Mouse (Mus musculus) embryonic facial prominence, embryonic 12.5 days (tissue): Measurements from ENCODE around the gene Gsta2. TPM values are rescaled to one million over a fixed set of nuclear protein-coding genes. Genes with fewer than 3 reads are reported as not detected.
"Not testable (repeated sequence)": the region's sequence is repeated elsewhere in the genome, so short reads cannot be mapped to it uniquely, and the experiment has no call there.

Experiments used
- ATAC-seq: fragments of 200-750 bp; cut with Nextera tagmentation; 2 replicates; pipeline ENCODE4 v1.8.0; 2017; ENCODE audit not compliant: insufficient number of reproducible peaks, insufficient read depth, low FRiP score, low TSS enrichment
- H3K27ac ChIP-seq: fragments of 300-500 bp; sonication (generic); 2 replicates; pipeline ENCODE4 v1.5.1; 2016; ENCODE audit warnings: mild to moderate bottlenecking
- H3K27me3 ChIP-seq: fragments of 300-500 bp; sonication (generic); 2 replicates; pipeline ENCODE4 v1.6.1; 2016; ENCODE audit warnings: mild to moderate bottlenecking, moderate library complexity
- H3K36me3 ChIP-seq: fragments of 300-500 bp; sonication (generic); 2 replicates; pipeline ENCODE4 v1.6.1; 2016; ENCODE audit warnings: mild to moderate bottlenecking
- H3K4me1 ChIP-seq: fragments of 300-500 bp; sonication (generic); 2 replicates; pipeline ENCODE4 v1.6.1; 2016
- H3K4me2 ChIP-seq: fragments of 300-500 bp; sonication (generic); replicated peaks from 2 replicates; pipeline ENCODE4 v1.6.1; 2016; ENCODE audit warnings: mild to moderate bottlenecking, moderate library complexity
- H3K4me3 ChIP-seq: fragments of 300-500 bp; sonication (generic); 2 replicates; pipeline ENCODE4 v1.5.1; 2016; ENCODE audit warnings: mild to moderate bottlenecking
- H3K9ac ChIP-seq: fragments of 300-500 bp; sonication (generic); 2 replicates; pipeline ENCODE4 v1.6.1; 2016; ENCODE audit warnings: mild to moderate bottlenecking, moderate library complexity
- H3K9me3 ChIP-seq: fragments of 300-500 bp; sonication (generic); 2 replicates; pipeline ENCODE4 v1.6.1; 2016; ENCODE audit warnings: mild to moderate bottlenecking, moderate library complexity
- WGBS: fragments of 180-500 bp; shearing (Covaris S2); methylation state at CpG from one replicate; pipeline ENCODE4 v1.1.7; 2016; 5-methylcytosine and 5-hydroxymethylcytosine counted together
- polyA plus RNA-seq: library from polyadenylated mRNA; unstranded; fragments of >200 nt; fragmentation: Nextera tagmentation; extraction: Ambion mirVana; gene quantifications from 2 replicates; pipeline ENCODE4 v1.2.1, GENCODE M21; 2016

Gene Gsta2
- polyA plus RNA-seq, 1 experiment from 2014 or later: not detected

GRCm38 (mm10) chr9:78364701-78365100 lies 9.1 kb upstream of the Gsta2 start:
- no peaks in the 10 kb centered on the region for H3K27me3 ChIP-seq
- WGBS: 87% methylated on average over 6 of the region's 6 CpGs
- no peaks in the 10 kb centered on the region for H3K4me1 ChIP-seq
- H3K27ac ChIP-seq: no peak overlapping the region
- no peaks in the 10 kb centered on the region for H3K36me3 ChIP-seq
- H3K9ac ChIP-seq: no peak overlapping the region
- H3K4me3 ChIP-seq: no peak overlapping the region
- no peaks in the 10 kb centered on the region for H3K9me3 ChIP-seq
- no peak for ATAC-seq
- no peak overlapping the region for H3K4me2 ChIP-seq

DNA sequence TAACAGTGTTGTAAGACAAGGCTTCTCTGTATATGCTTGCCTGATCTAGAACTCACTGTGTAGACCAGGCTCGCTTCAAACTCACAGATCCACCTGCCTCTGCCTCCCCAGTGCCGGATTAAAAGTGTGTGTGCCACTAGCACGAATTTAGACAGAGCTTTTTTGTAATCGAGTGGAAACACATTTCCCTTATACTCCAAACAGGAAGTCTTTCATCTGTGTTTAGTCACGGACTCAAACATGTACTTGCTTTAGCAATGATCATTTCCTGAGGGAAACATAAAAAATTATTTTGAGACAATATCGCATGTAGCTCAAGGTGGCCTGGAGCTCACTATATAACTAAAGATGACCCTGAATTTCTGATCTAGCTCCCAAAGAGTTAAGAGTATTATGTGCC lies 7.8 kb upstream of the Gsta2 start:
- no peak overlapping the region for H3K27ac ChIP-seq
- no peaks in the 10 kb centered on the region for H3K9me3 ChIP-seq
- H3K4me1 ChIP-seq: no peaks in the 10 kb centered on the region
- H3K9ac ChIP-seq: no peak overlapping the region
- H3K4me2 ChIP-seq: no peak overlapping the region
- no peaks in the 10 kb centered on the region for H3K27me3 ChIP-seq
- H3K4me3 ChIP-seq: no peak overlapping the region
- ATAC-seq: no peak
- WGBS: 61% methylated on average over 6 of the region's 6 CpGs
- no peaks in the 10 kb centered on the region for H3K36me3 ChIP-seq

GRCm38 (mm10) chr9:78360484-78360872 lies 4.9 kb upstream of the Gsta2 start:
- no peak overlapping the region for H3K4me3 ChIP-seq
- no peaks in the 10 kb centered on the region for H3K27me3 ChIP-seq
- no peak overlapping the region for H3K4me2 ChIP-seq
- H3K9me3 ChIP-seq: no peaks in the 10 kb centered on the region
- WGBS: 42% methylated on average over 2 of the region's 2 CpGs
- no peaks in the 10 kb centered on the region for H3K36me3 ChIP-seq
- H3K4me1 ChIP-seq: no peaks in the 10 kb centered on the region
- H3K27ac ChIP-seq: no peak overlapping the region
- no peak for ATAC-seq
- H3K9ac ChIP-seq: no peak overlapping the region

DNA sequence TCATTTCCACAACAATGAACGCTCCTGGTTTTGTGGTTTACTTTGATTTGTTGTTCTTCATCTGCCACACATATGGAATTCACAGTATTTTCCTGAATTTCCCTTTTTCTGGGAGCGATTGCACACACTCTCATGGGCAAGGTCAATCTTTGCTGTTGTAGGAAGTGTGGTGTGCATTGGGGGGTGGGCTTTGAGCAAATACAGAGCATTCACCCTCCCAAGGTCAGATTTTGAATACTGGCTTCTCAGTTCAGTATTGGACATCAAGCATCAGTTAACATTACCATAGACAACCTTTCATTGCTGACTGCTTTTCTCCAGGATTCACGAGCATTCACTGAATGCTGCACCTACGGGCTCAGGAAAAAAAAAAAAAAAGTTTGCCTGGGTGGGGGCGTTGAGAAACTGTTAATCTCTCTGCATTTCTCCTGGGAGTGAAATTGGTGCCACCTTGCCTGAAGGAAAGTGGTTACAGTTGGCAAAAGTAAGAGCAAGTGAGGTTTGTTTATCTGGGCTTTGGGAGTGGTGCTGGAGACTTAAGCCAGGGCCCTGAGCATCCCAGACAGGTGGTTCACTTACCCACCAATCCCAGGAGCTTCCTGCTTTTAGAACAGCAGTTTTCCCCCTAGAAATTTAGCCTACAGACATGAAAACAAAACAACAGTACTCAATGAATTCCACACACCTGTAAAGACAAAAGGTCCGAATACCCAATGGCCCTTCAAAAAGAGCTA lies 4.3 kb upstream of the Gsta2 start:
- H3K9ac ChIP-seq: no peak overlapping the region
- no peak overlapping the region for H3K4me2 ChIP-seq
- WGBS: 78% methylated on average over 6 of the region's 6 CpGs
- no peak for ATAC-seq
- H3K27ac ChIP-seq: no peak overlapping the region
- no peak overlapping the region for H3K4me3 ChIP-seq
- no peaks in the 10 kb centered on the region for H3K4me1 ChIP-seq
- H3K27me3 ChIP-seq: no peaks in the 10 kb centered on the region
- H3K36me3 ChIP-seq: no peaks in the 10 kb centered on the region
- H3K9me3 ChIP-seq: no peaks in the 10 kb centered on the region

DNA sequence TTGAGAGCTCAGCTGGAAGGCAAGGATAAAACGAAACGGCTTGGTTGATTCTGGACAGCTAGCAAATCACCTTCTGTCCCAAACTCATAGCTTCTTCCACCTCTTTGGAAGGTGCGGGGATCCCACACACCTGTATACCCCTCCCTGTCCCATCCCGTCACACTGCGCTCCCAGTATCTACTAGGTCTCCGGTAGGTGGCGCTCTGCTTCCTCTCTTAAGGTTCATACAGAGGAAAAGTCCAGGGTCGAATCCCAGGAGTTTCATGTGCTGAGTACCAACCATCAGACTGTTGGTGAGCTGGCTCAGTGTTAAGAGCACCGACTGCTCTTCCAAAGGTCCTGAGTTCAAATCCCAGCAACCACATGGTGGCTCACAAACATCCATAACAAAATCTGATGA lies 2.5 kb upstream of the Gsta2 start:
- no peaks in the 10 kb centered on the region for H3K27me3 ChIP-seq
- H3K27ac ChIP-seq: no peak overlapping the region
- no peaks in the 10 kb centered on the region for H3K4me1 ChIP-seq
- H3K4me2 ChIP-seq: no peak overlapping the region
- H3K9ac ChIP-seq: no peak overlapping the region
- WGBS: 18% methylated on average over 9 of the region's 9 CpGs
- 0 out of 2 replicates have a peak, but pooled peaks have one; percentile 6 for ATAC-seq
- no peaks in the 10 kb centered on the region for H3K9me3 ChIP-seq
- H3K4me3 ChIP-seq: no peak overlapping the region
- H3K36me3 ChIP-seq: no peaks in the 10 kb centered on the region

- no peak for ATAC-seq
- no peak overlapping the region for H3K4me3 ChIP-seq
Observed at GRCm38 (mm10) chr9:78354665-78355578, 666 bp downstream of the Gsta2 start.

DNA sequence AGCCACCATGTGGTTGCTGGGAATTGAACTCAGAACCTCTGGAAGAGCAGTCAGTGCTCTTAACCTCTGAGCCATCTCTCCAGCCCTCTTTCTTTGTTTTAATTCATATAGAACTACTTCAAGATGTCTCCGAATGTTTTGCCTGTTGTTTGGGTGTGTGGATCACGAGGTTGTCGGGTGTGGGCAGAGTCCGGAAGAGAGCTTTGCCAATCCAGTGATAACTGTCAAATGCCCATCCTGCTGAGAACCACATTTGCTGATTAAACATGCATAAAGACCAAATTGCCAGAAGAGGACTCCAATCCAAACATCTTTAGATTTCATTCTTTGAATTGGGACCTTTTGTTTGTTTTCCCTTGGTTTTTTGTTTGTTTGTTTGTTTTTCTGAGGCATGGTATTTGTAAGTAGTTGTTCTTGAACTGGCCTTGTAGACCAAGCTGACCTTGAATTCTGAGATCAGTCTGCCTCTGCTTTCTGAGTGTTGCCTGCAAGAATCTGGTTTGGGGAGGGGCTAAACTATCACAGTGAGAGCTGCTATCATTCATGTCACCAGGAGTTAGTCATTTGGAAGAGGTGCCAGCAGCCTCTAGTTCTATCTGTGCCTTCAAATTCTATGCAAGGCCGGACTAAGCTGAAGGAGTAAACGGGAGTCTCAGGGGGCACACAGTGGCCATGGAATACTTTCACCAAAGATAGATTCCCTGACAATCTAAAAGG lies 3.9 kb downstream of the Gsta2 start:
- 87% methylated on average over 6 of the region's 6 CpGs for WGBS
- H3K4me3 ChIP-seq: no peak overlapping the region

More at GRCm38 (mm10) chr9:78354665-78355578, 666 bp downstream of the Gsta2 start:
- no peaks in the 10 kb centered on the region for H3K9me3 ChIP-seq
- H3K27ac ChIP-seq: no peak overlapping the region
- H3K27me3 ChIP-seq: no peaks in the 10 kb centered on the region
- H3K4me2 ChIP-seq: no peak overlapping the region
- H3K4me1 ChIP-seq: no peaks in the 10 kb centered on the region
- 81% methylated on average over 11 of the region's 11 CpGs for WGBS
- H3K36me3 ChIP-seq: no peaks in the 10 kb centered on the region
- no peak overlapping the region for H3K9ac ChIP-seq

GRCm38 (mm10) chr9:78350007-78350406 lies 5.6 kb downstream of the Gsta2 start:
- not testable (repeated sequence) for H3K4me2 ChIP-seq, H3K9me3 ChIP-seq, H3K27me3 ChIP-seq, H3K4me3 ChIP-seq, ATAC-seq, H3K9ac ChIP-seq, H3K36me3 ChIP-seq, H3K27ac ChIP-seq, H3K4me1 ChIP-seq

More for the DNA sequence above, 3.9 kb downstream of the Gsta2 start:
- Histone ChIP-seq H3K27ac (no peak overlapping the region), H3K9ac (no peak overlapping the region), H3K27me3 (no peaks in the 10 kb centered on the region), H3K4me2 (no peak overlapping the region), H3K9me3 (no peaks in the 10 kb centered on the region), H3K4me1 (no peaks in the 10 kb centered on the region), H3K36me3 (no peaks in the 10 kb centered on the region)
- no peak for ATAC-seq

DNA sequence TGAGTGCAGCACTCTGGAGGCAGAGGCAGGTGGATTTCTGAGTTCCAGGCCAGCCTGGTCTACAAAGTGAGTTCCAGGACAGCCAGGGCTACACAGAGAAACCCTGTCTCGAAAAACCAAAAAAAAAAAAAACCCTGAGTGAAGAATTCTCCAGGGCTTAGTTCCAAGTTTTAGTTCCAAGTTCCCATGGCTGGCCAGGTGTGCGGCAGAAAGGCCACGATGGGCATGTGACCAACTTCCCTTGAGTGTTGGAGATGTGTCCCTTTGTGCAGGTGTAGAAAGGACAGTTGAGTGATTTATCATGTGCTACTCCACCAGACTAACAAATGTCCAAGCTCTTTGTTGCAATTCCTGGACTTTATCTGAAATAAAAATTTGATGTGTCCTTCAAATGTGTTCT lies 6.4 kb downstream of the Gsta2 start:
- H3K4me2 ChIP-seq, H3K9me3 ChIP-seq, H3K36me3 ChIP-seq, H3K4me3 ChIP-seq, H3K9ac ChIP-seq, H3K4me1 ChIP-seq, ATAC-seq, H3K27ac ChIP-seq, H3K27me3 ChIP-seq: not testable (repeated sequence)
- 85% methylated on average over 3 of the region's 3 CpGs for WGBS

DNA sequence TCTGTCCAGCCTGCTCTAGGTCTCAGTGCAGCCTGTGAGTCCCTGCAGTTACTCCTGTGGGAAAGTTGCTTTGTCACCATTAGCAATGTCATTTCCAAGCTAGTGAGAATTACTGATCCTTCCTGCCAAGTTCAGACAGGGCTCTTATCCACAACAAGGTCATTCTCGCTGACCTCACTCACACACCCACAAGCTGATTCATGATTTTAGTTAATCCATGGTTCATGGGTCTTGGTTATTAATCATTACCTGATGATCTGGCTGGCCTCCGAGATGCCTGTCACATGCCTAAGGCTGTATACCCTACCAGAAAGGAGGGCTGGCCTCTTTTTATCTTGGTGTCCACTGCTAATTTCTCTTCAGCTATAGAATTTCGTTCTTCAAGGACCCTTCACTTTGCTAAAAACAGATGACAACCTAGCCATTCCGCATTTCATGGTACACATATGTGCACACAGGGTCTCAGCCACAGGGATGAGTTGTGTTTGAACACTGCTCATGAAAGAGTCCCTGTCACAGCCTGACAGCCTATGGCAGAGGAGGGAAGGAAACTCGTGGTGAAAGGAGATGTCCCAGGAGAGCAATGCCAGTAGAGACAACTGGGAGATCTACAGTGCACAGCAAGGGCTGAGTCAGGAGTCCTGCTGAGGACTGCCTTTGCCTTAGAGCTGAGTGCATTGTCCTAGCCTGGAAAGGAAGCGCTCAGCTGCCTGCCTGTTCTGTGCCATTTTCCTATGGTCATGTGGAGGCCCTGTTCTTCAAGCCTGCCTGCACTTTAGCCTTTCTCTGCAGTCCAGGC lies 7.2 kb downstream of the Gsta2 start:
- WGBS: 62% methylated on average over 6 of the region's 6 CpGs
- not testable (repeated sequence) for ATAC-seq

GRCm38 (mm10) chr9:78347004-78347403 lies 8.6 kb downstream of the Gsta2 start:
- H3K36me3 ChIP-seq: no peaks in the 10 kb centered on the region
- no peak overlapping the region for H3K4me2 ChIP-seq
- no peaks in the 10 kb centered on the region for H3K9me3 ChIP-seq
- H3K27ac ChIP-seq: no peak overlapping the region
- WGBS: 66% methylated on average over 3 of the region's 3 CpGs
- H3K4me3 ChIP-seq: no peak overlapping the region
- no peak for ATAC-seq
- no peaks in the 10 kb centered on the region for H3K27me3 ChIP-seq
- H3K4me1 ChIP-seq: no peaks in the 10 kb centered on the region
- H3K9ac ChIP-seq: no peak overlapping the region

More for the DNA sequence above, 7.2 kb downstream of the Gsta2 start:
- not testable (repeated sequence) for H3K36me3 ChIP-seq, H3K9me3 ChIP-seq, H3K9ac ChIP-seq, H3K27ac ChIP-seq, H3K4me2 ChIP-seq, H3K4me1 ChIP-seq, H3K4me3 ChIP-seq, H3K27me3 ChIP-seq
